Mouse (Mus musculus): ENCODE data around the gene Cd180.

Gene Cd180

DNA sequence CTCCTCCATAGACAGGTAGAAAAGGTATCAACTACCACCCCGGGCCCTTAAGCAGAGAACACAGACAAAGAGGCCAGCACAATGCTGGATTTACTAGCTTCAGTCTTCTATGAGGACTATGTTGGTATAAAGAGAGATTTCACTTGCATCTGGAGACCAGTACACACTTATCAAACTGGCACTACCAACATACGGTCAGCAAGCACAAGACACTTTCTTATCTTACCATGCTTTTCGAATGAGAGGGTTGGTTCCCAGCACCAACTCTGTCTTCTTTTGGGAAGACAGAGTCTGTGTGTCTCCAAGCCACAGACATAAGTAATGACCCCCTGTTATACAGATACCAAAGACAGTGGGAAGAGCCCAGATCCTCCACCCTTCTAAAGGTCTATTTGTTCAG lies 85.5 kb downstream of the Cd180 start:
- DNase-seq (ENCODE audit: low spot score in 2 of 2), result no peak

DNA sequence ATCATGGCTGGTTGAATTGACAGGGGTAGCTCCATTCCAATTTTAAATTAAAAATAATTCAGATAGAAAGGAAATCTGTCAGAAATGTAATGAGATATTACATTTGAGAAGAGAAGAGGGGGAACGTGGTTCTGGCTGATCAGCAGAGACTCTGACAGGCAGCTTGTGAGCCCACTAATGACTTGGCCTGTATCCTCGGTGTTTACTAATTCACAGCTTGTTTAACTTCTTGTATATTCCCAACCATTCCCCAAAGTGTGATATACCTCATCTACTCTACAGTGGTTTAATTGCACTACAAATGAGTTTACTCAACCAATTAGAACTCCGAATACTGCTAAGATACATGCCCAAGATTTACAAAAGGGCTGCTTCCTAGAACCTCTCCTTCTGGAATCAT lies 85.9 kb downstream of the Cd180 start:
- DNase-seq (ENCODE audit: low spot score in 2 of 2), result no peak

- DNase-seq (ENCODE audit: low spot score in 2 of 2), result no peak
Observed at GRCm38 (mm10) chr13:102783531-102784310, 90.4 kb downstream of the Cd180 start.

- no peak for DNase-seq (ENCODE audit: low spot score in 2 of 2)
Observed at GRCm38 (mm10) chr13:102786666-102787230, 93.4 kb downstream of the Cd180 start.

All from frontal cortex, postnatal 25 days (tissue).